Mouse (Mus musculus) brain, embryonic 18.5 days (tissue): ENCODE results near the gene Snx32.

Experiments
- DNase-seq: peaks from one replicate; pipeline ENCODE4 v3.0.0-alpha.2; 2012; ENCODE audit warnings: low read depth, low spot score

The Snx32 gene

DNA sequence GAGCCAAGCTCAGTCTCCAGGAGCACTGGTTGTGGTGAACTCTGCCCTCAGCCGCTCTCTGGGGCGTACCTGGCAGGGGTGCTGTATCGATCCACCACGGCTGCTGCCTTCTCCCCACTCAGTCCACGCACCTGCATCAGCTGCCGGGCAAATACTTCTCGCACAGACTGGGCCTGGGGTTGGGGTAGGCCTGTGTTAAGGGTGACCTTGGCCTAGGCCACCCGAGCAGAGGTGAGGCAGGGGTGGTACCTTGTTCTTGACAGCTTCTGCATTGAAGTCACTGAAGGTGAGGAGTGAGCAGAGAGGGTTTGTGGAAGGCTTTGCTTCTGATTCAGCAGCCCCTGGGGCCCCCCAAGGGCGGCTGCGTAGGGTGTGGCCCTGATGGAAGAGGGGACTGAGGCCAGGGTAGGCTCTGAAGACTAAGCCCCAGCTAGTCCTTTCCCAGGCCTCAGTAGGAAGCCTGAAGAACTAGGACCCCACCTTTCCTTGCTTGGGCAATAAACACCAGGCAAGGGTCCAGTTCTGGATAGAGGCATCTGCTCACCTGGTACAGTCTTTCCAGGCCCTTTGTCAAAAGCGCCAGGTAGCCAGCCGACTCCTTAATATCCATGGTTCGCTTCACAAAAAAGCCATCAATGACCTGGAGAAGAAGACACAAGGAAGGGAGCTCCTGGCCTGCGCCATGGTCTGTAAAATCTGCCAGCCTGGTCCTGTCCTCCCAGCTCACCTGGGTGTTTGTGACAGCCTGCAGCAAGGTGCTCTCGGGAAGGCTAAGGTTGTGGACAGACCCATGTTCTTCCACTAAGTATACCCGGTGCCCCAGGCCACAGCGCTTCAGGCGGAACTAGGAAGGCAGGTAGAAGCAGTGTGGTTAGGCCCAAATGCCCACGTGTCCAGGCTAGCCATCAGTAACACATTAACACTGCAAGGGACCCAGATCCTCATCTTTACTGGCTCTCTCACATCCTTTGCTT lies 26.7 kb downstream of the Snx32 start:
- no peak for DNase-seq

DNA sequence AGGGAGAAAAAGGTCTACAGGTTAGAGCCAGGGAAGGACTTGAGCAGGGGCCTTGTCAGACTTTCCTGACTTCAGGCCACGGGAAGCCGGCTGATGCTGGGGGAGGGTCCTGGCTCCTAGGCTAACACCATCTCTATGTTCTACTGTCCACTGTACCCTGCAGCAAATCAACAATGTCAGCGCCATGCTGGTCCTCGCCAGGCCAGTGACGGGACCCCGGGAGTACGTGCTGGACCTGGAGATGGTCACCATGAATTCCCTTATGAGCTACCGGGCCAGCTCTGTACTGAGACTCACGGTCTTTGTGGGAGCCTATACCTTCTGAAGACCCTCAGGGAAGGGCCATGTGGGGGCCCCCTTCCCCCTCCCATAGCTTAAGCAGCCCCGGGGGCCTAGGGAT lies 28.9 kb downstream of the Snx32 start:
- no peak for DNase-seq

DNA sequence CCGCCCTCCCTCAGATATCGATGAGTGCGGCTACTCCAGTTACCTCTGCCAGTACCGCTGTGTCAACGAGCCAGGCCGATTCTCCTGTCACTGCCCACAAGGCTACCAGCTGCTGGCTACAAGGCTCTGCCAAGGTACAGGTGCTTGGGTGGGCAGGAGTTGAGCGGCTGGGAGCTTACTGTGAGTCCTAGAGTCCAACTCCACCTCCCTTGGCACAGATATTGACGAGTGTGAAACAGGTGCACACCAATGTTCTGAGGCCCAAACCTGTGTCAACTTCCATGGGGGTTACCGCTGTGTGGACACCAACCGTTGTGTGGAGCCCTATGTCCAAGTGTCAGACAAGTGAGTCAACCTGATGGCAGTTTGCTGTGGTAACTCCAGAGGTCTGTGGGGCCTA lies 30.3 kb downstream of the Snx32 start:
- DNase-seq = no peak

DNA sequence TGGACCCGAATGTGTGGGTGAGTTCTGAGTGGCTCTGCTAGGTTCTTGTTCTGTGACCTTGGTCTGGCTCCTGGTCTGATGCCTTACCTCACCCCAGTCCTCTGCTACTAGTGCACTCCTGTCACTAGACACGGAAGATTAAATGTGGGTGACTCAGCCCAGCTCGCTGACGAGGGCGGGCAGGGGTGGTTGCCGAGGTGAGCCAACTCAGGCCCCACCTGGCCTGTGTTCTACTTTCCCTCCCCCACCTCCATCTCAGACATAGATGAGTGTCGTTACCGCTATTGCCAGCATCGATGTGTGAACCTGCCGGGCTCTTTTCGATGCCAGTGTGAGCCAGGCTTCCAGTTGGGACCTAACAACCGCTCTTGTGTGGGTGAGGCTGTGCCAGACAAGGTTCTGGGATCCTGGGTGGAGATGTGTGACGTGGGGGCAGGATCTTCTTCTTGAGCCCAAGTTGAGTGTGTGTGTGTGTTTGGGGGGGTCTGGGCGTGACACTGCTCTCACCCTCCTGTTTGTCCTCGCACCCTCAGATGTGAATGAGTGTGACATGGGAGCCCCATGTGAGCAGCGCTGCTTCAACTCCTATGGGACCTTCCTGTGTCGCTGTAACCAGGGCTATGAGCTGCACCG lies 32.6 kb downstream of the Snx32 start:
- DNase-seq = no peak

DNA sequence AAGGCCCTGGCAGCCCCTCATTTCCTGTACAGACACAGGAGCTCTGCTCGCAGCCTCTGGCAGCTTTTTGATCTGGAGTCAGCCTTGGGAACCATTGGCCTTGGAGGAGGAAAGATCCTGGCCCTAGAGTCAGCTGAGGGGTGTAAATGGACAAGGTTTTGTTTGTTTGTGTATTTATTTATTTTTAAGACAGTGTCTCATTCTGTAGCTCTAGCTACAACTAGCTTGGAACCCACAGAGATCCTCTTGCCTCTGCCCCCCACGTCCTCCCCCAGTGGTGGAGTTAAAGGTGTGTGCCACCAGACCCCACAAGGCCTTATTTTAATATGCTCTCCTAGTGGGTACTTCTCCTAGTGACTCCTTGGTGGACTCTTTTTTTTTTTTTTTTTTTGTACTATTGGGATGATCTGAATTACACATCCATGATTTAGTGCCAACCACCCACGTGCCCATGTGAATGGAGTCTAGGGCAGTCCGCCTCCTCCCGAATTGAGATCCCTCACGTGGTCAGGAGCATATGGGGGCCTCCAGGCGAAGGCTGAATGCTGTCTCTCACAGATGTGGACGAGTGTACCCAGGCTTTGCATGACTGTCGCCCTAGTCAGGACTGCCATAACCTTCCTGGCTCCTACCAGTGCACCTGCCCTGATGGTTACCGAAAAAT lies 33.2 kb downstream of the Snx32 start:
- no peak for DNase-seq

DNA sequence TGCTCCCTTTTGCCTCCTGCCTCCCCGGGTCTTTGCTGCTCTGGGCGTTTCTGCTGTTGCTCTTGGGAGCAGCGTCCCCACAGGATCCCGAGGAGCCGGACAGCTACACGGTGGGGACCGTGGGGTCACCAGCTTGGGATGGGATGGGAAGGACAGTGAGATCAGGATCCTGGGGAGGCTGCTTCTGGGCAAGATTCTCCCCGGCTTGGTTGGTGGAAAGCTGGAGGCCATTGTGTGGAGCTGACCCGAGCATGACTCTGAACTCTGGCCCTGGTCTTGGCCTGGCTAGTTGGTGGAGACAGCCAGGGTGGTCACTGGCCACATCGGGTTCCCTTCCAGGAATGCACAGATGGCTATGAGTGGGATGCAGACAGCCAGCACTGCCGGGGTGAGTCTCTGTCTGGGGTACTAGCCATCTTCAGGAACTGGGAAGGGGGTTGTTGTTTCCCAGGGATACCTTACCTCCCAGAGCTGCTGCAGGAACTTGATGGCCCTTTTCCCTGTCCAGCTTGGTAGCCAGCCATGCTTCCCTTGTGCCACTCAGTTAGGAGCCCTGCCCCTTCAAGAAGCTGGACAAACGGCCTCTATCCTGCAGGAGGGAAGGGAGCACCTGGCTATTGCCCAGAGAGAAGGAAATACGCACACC lies 35.1 kb downstream of the Snx32 start:
- DNase-seq = no peak

DNA sequence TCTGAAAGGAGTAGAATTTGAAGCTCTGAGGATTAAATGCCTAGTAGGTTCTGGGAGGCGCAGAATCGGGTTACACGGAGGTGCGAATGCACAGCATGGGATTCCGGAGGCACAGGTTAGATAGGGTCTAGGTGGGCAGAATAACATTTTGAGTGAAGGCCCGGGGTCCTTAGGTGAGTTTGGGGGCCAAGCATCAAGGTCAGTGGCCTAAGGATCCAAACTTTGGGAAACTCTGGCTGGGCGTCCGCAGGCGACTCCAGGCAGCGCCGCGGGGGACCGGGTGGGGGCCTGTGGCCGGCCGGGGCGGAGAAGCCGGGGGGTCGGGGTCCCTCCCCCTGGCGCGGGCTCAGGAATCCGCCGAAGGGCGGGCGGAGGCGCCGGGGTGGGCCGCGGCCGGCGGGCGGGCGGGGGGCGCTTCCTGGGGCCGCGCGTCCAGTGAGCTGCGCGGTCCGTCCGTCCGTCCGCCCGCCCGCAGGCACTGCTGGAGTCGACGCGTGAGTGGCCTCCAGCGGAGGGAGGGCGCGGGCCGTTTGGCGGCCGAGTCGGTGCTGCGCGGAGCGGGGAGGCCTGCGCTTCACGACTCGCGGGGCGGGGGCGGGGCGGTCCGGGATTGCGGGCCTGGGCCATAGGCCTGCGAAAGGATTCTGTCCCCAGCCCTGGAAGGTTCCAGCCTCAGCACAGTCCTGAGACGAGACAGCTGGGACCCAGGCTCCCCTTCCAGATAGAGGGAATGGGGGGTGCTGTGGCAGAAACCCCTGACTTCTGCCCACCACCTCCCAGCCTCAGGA lies 35.9 kb downstream of the Snx32 start:
- DNase-seq = no peak

DNA sequence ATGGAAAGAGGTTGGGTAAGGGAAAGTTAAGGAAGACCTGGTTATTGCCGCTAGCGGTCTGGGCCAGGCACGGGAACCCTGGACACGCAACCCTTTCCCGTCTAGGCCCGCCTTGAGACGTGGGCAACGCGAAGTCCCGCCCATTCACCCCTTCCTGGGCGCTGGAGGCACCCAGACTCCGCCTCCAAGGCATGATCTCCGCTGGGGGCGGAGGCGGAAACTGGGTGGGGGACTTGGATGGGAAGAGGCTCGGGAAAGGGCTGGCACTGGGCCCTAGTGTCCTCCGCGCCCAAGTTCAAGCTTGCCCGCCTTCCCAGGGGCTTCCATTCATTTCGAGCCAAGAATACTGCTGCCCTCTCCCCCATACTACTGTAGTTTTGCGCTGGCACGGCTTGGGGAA lies 36.6 kb downstream of the Snx32 start, which contains the start of gene Efemp2:
Gene Efemp2 (plus strand): TSS at position 235 of the 400 bp plus-strand sequence.
- DNase-seq = no peak

DNA sequence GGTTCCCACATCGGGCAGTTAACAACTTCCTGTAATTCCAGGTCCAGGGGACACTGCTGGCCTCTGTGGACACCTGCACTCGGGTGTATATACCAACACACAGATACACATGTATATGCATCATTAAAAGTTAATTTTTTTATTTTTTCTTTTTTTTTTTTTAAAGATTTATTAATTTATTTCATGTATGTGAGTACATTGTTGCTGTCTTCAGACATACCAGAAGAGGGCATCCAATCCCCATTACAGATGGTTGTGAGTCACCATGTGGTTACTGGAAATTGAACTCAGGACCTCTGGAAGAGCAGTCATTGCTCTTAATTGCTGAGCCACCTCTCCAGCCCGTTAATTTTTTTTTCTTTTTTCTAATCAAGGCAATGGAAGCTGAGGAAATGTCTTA lies 37.5 kb downstream of the Snx32 start:
- no peak for DNase-seq

DNA sequence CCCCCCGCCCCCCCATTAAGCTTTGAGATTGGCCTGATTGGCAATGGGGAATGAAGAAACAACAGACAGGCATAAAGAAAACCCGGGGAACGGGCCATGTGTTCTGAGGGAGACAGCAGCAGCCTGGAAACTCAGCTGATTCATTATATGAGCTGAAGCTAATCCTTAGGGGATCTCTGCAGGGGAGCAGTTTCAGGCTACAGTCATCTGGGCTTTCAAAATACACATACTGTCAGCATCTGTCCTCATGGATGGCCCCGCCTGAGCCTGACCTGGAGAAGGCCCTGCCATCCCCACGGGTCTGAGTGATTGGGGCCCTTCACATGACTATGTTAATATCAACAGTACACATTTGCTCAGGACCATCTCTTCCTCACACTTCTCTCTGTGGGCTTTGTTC lies 38.5 kb downstream of the Snx32 start:
- DNase-seq = no peak

DNA sequence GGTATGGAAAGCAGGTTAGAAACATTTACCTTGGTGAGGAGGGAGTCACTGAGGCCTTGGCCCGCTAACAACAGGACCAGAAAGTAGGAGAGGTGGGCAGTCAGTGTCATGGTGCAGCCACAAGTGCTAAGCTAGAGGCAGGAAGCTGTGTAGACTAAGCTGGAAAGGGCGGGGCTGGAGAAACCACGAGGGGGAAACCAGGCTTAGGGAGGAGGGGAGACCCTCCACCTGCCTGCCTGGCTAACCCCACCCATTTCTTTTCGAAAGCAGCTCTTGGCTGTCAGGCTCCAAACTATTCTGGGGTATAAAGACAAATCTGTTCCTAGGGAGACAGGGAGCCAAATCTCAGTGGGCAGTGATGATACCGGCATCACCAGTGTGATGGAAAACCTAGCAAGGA lies 42.0 kb downstream of the Snx32 start, which contains the start of gene Ctsw:
Gene Ctsw (minus strand): TSS at position 134 of the 400 bp plus-strand sequence.
- DNase-seq = no peak

DNA sequence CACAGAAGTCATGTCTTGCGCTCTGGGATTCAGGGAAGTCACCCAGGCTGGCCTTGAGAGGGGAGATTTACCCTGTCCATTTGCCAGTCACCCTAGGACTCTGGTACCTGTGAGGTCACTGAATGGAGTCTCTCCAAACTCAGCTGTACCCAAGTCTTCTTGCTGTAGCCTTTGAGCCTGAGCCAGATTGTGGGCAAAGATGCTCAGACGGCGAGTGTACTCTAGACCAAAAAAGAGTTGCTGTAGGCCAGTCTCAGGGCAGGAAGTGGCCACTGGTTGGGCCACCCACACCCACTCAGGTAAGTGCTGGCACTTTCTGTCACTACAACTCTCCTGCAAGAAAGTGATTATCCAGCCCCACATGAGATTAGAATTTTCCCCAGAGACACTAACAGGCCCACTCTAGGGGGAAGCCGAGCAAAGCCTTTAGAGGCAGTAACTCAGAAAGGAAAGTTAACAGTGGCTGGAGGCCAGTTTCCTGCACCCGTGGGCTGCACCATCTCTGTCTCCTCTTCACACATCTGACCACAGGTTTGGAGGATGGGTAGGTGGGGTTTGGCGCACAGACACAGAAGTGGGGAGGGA lies 43.3 kb downstream of the Snx32 start:
- DNase-seq = no peak

DNA sequence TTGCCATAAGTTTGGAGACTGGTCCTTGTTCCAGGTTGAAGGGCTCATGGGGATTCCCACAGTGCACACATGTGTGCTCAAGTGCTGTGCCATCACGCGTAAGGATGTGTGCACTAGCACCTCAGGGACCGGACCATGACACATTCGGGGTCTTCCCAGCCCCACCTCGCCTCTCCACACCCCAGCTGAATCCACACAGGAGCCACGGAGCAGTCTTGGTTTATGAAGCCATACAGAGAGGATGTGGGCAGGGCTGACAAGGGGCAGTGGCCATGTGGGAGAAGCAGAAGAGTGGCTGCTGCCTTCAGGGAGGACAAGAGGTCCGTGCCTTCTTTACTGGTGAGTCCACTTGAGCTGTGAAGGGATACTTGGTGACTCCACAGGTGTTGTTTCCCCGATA lies 45.3 kb downstream of the Snx32 start:
- no peak for DNase-seq

DNA sequence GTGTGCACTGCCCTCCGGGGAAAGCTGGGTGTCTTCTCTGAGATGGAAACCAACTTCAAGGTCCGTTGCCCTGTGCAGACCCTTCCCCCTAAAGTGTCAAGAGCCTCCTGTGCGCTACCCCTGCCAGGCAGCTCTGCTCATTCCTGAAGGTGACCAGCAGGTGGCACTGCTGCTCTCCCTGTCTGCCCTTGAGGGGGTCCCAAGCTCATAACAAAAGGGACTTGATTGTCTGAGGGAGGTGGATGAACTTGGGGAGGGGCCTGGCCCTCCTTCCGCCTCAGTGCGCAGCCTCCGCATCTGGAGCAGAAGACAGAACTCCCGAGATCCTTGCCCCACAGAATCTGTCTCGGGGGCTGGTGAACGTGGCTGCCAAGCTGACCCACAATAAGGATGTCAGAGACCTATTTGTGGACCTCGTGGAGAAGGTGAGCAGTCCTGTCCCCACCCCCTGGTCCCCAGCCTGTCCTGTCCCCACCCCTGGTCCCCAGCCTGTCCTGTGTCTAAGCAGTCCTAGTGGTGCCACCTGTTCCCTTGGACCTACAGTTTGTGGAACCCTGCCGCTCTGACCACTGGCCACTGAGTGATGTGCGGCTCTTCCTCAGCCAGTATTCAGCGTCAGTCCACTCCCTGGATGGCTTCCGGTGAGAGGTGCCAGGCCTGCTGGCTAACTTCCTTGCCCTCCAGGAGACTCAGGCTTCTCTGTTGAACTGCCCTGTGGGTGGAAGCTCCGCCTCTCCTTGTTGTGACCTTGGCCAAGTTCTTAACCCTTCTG lies 46.4 kb downstream of the Snx32 start:
- no peak for DNase-seq

DNA sequence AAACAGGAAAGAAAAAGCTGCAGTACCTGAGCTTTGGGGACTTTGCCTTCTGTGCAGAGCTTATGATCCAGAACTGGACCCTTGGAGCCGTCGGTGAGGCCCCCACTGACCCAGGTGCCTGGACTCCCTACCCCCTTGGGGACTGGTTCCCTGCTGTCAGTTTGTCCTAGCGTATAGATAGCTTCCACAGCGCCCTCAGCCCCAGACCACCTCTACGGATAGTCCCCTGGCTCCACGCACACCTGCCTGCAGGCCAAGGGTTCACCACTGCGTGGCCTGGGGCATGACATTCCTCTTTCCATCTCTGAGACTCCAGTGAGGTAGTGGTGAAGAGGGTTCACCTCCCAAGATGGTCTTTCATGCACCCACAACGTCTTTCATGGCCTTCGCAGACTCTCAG lies 47.1 kb downstream of the Snx32 start:
- DNase-seq = no peak

DNA sequence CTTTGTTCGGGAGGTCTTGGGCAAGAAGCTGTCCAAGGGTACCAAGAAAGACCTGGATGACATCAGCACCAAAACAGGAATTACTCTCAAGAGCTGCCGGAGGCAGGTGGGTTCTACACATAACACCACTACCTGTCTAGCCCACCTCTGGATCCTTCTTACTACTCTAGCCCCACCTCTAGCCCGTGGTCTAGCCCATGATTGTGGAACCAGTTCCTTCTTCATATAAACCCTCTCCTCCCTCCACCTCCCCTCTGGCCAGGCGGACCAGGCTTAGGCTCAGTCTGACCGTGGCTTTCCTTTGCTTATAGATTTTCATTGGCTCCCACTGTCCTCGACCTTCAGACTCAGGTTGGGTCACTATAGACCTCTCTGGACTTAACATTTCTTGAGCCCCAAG lies 48.9 kb downstream of the Snx32 start:
- no peak for DNase-seq

DNA sequence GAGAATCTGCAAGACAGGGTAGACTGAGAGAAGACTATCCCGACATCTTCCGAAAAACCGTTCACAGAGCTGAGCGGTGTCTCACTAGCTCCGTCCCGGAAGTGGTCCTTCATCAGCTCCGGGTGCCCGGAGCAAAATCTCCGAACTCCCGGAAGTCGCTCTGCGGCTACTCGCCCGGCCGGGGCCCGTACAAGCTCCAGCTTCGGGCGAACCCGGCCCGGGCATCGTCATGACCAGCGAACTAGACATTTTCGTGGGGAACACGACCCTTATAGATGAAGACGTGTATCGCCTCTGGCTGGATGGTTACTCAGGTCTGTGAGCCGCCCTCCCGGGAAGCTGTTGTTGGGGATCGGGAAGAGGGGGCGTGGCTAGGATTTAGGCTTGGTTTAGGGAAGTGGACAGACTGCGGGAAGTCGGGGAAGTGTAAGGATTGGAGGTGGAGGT lies 49.9 kb downstream of the Snx32 start, which contains the start of gene Fibp:
Gene Fibp (plus strand): TSS at position 151 of the 447 bp plus-strand sequence.
- DNase-seq = peak; percentile 70

DNA sequence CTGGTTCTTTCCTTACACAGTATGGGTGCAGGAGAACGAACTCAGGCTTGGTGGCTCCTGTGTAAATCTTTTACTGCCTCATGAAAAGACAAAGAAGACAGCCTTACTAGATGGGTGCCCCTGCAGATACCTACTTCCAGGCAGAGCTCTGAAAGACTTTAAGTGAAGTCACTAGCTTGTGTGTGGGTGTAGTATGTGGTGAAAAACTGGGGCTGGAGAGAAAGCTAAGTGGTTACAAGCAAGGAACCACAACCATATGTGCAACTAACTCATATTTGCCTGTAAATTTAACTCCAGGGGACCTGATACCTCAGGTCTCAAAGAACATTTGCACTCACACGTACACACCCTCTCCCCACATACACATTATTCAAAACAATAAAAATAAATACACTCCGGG lies 50.4 kb downstream of the Snx32 start:
- no peak for DNase-seq

DNA sequence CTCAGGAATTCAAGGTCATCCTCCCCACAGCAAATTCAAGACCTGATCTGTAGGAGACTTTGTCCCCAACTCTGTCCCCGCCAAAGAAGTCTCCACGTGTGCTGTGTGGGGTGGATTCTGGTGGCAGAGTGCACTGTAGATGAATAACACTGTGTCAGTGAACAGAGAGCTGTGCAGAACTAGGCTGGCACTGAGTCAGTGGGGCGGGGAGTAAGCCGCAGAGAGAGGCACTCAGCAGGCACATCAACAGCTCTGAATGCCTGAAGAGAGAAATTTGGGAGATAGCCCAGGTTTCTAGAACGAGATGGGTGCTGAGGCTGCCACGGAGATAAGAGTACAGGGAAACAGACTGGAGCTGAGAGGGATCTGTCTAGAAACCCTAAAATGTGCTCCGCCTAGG lies 51.3 kb downstream of the Snx32 start:
- DNase-seq = no peak
